Mouse (Mus musculus): ENCODE measurements at regions not wholly inside any gene's neighbourhood (a gene's known extent, or its start where the extent isn't known, plus 50 kb on each side); places are given as distances from the start of the nearest gene placed in this dataset.
"Not testable (repeated sequence)": the region's sequence is repeated elsewhere in the genome, so short reads cannot be mapped to it uniquely, and the experiment has no call there.

DNA sequence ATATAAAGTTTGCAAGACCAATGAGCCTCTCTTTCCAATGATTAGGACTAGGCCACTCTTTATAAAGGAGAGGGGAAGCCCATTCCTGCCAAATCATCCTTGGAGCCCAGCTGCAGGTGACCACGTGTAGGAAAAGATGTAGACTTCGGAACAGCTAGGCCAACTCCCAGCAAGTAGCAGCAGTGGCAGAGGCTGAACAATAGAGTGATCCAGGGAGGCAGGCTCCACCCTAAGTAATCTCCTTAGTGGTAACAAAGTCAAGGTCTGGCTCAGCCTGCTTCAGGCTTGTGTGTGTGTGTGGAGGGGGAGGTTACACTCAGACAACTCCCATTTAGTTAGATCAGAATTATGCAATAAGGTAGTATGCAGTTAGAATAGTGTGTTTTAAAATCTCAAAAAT lies 311.7 kb upstream of the Slc10a2 start:
- H3K4me2 ChIP-seq (replicated peaks); H3K27ac ChIP-seq (replicated peaks); H3K27me3 ChIP-seq; ATAC-seq (ENCODE audit: insufficient number of reproducible peaks, low FRiP score, low TSS enrichment, low read depth); H3K9ac ChIP-seq; H3K36me3 ChIP-seq; H3K9me3 ChIP-seq (replicated peaks); H3K4me3 ChIP-seq (replicated peaks); H3K4me1 ChIP-seq: not testable (repeated sequence)
- 48% methylated on average over 2 of the region's 2 CpGs for WGBS

GRCm38 (mm10) chr8:5384851-5385250 lies 279.7 kb upstream of the Slc10a2 start:
- Histone ChIP-seq H3K9me3 (replicated peaks) (no peaks in the 10 kb centered on the region), H3K27ac (replicated peaks) (no peak overlapping the region), H3K9ac (no peak overlapping the region), H3K36me3 (no peaks in the 10 kb centered on the region), H3K4me3 (replicated peaks) (no peak overlapping the region), H3K4me1 (no peaks in the 10 kb centered on the region), H3K4me2 (replicated peaks) (no peak overlapping the region), H3K27me3 (no peaks in the 10 kb centered on the region)
- ATAC-seq (ENCODE audit: insufficient number of reproducible peaks, low FRiP score, low TSS enrichment, low read depth), result no peak
- 76% methylated on average over 2 of the region's 2 CpGs for WGBS

- no peak overlapping the region for H3K4me3 ChIP-seq (replicated peaks)
- no peaks in the 10 kb centered on the region for H3K36me3 ChIP-seq
- H3K4me1 ChIP-seq, result no peaks in the 10 kb centered on the region
- no peak overlapping the region for H3K4me2 ChIP-seq (replicated peaks)
- H3K9me3 ChIP-seq (replicated peaks), result no peaks in the 10 kb centered on the region
- H3K27ac ChIP-seq (replicated peaks), result no peak overlapping the region
- WGBS, result 71% methylated on average over 1 of the region's 1 CpGs
- H3K27me3 ChIP-seq, result no peaks in the 10 kb centered on the region
- no peak for ATAC-seq (ENCODE audit: insufficient number of reproducible peaks, low FRiP score, low TSS enrichment, low read depth)
- no peak overlapping the region for H3K9ac ChIP-seq
Observed at GRCm38 (mm10) chr8:5378001-5378400, 272.9 kb upstream of the Slc10a2 start.

DNA sequence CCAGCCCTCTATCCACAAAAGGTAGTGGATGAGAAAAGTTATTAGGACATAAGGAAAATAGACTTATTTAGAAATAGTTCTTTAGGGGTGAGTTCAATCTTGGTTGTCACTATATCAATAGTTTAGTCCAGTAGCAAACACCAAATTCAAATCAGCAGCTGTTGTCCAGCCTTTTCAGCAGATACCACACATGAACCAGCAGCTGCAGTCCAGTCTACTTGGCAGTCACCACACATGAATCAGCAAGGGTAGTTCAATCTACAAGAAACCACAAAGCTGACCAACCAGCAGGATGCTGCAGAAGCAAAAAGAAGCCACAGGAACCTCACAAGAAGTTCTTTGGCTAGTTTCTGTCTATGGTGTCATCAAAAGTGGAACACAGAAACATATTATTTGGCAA lies 234.8 kb upstream of the Slc10a2 start:
- no peak overlapping the region for H3K27ac ChIP-seq (replicated peaks)
- H3K27me3 ChIP-seq, result no peaks in the 10 kb centered on the region
- no peak overlapping the region for H3K9ac ChIP-seq
- H3K9me3 ChIP-seq (replicated peaks), result no peaks in the 10 kb centered on the region
- no peak overlapping the region for H3K4me3 ChIP-seq (replicated peaks)
- H3K36me3 ChIP-seq, result no peaks in the 10 kb centered on the region
- no peaks in the 10 kb centered on the region for H3K4me1 ChIP-seq
- no peak overlapping the region for H3K4me2 ChIP-seq (replicated peaks)
- no peak for ATAC-seq (ENCODE audit: insufficient number of reproducible peaks, low FRiP score, low TSS enrichment, low read depth)

- Histone ChIP-seq H3K4me1 (no peaks in the 10 kb centered on the region), H3K27ac (replicated peaks) (no peak overlapping the region), H3K36me3 (no peaks in the 10 kb centered on the region), H3K9ac (no peak overlapping the region), H3K27me3 (no peaks in the 10 kb centered on the region), H3K4me2 (replicated peaks) (no peak overlapping the region), H3K4me3 (replicated peaks) (no peak overlapping the region), H3K9me3 (replicated peaks) (no peaks in the 10 kb centered on the region)
- 70% methylated on average over 1 of the region's 1 CpGs for WGBS
- ATAC-seq (ENCODE audit: insufficient number of reproducible peaks, low FRiP score, low TSS enrichment, low read depth), result no peak
Observed at GRCm38 (mm10) chr8:5314594-5314993, 209.4 kb upstream of the Slc10a2 start.

DNA sequence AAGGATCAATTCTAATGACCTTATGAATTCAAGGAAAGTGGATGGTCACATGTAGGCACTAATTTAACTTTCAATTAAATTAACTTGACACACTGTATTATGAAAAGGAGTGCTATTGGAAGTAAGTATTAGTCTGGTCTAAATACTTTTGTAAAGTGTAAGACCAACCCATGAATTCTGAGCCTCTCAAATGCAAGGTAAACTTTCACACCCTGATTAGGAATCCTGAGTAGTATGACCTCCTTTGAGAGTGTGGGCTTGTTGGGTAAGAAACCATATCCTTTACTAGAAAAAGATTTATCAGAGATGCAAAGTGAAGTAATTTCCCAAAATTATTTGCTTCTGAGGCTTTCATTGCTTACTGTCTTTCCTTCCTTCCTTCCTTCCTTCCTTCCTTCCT lies 194.8 kb upstream of the Slc10a2 start:
- Histone ChIP-seq H3K4me1 (no peaks in the 10 kb centered on the region), H3K4me3 (replicated peaks) (no peak overlapping the region), H3K27ac (replicated peaks) (no peak overlapping the region), H3K36me3 (no peaks in the 10 kb centered on the region), H3K27me3 (no peaks in the 10 kb centered on the region), H3K4me2 (replicated peaks) (no peak overlapping the region), H3K9ac (no peak overlapping the region), H3K9me3 (replicated peaks) (no peaks in the 10 kb centered on the region)
- no peak for ATAC-seq (ENCODE audit: insufficient number of reproducible peaks, low FRiP score, low TSS enrichment, low read depth)

- Histone ChIP-seq H3K4me2 (replicated peaks) (no peak overlapping the region), H3K4me3 (replicated peaks) (no peak overlapping the region), H3K9ac (no peak overlapping the region), H3K4me1 (no peaks in the 10 kb centered on the region), H3K36me3 (no peaks in the 10 kb centered on the region), H3K27ac (replicated peaks) (no peak overlapping the region), H3K9me3 (replicated peaks) (no peaks in the 10 kb centered on the region), H3K27me3 (no peaks in the 10 kb centered on the region)
- ATAC-seq (ENCODE audit: insufficient number of reproducible peaks, low FRiP score, low TSS enrichment, low read depth), result no peak
Observed at GRCm38 (mm10) chr8:5297190-5297589, 192.0 kb upstream of the Slc10a2 start.

GRCm38 (mm10) chr8:5285708-5286161 lies 180.6 kb upstream of the Slc10a2 start:
- H3K4me3 ChIP-seq (replicated peaks), result no peak overlapping the region
- H3K4me1 ChIP-seq, result no peaks in the 10 kb centered on the region
- WGBS, result 25% methylated on average over 5 of the region's 5 CpGs
- H3K27me3 ChIP-seq, result no peaks in the 10 kb centered on the region
- H3K9me3 ChIP-seq (replicated peaks), result no peaks in the 10 kb centered on the region
- H3K9ac ChIP-seq, result no peak overlapping the region
- peak; percentile 76 for ATAC-seq (ENCODE audit: insufficient number of reproducible peaks, low FRiP score, low TSS enrichment, low read depth)
- no peaks in the 10 kb centered on the region for H3K36me3 ChIP-seq
- no peak overlapping the region for H3K4me2 ChIP-seq (replicated peaks)
- no peak overlapping the region for H3K27ac ChIP-seq (replicated peaks)

DNA sequence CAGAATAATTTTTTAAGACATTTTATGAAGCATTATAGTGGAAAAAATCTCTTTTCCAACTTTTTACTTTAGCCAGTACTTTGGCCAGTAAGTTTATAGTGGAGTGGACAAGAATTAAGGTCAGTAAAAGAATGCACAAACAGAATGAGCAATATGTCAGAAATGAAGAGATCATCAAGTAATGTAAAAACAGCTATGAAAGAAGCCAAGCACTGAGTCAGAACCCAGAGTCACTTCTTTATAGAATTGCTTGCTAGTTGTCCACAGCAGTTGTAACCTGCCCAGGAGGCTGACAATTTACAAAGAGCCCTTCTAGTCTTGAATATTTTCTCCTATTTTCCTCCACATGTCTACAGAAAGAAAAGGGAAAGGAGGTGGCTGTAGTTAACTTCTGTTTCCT lies 178.6 kb upstream of the Slc10a2 start:
- H3K27me3 ChIP-seq, result no peaks in the 10 kb centered on the region
- no peak overlapping the region for H3K27ac ChIP-seq (replicated peaks)
- no peaks in the 10 kb centered on the region for H3K4me1 ChIP-seq
- H3K9me3 ChIP-seq (replicated peaks), result no peaks in the 10 kb centered on the region
- no peak overlapping the region for H3K4me2 ChIP-seq (replicated peaks)
- H3K36me3 ChIP-seq, result no peaks in the 10 kb centered on the region
- H3K9ac ChIP-seq, result no peak overlapping the region
- H3K4me3 ChIP-seq (replicated peaks), result no peak overlapping the region
- ATAC-seq (ENCODE audit: insufficient number of reproducible peaks, low FRiP score, low TSS enrichment, low read depth), result no peak

GRCm38 (mm10) chr8:5262316-5262715 lies 157.2 kb upstream of the Slc10a2 start:
- H3K27me3 ChIP-seq, result no peaks in the 10 kb centered on the region
- no peak for ATAC-seq (ENCODE audit: insufficient number of reproducible peaks, low FRiP score, low TSS enrichment, low read depth)
- no peaks in the 10 kb centered on the region for H3K36me3 ChIP-seq
- no peak overlapping the region for H3K4me2 ChIP-seq (replicated peaks)
- H3K9ac ChIP-seq, result no peak overlapping the region
- H3K27ac ChIP-seq (replicated peaks), result no peak overlapping the region
- no peak overlapping the region for H3K4me3 ChIP-seq (replicated peaks)
- no peaks in the 10 kb centered on the region for H3K4me1 ChIP-seq
- no peaks in the 10 kb centered on the region for H3K9me3 ChIP-seq (replicated peaks)
- 13% methylated on average over 1 of the region's 1 CpGs for WGBS

DNA sequence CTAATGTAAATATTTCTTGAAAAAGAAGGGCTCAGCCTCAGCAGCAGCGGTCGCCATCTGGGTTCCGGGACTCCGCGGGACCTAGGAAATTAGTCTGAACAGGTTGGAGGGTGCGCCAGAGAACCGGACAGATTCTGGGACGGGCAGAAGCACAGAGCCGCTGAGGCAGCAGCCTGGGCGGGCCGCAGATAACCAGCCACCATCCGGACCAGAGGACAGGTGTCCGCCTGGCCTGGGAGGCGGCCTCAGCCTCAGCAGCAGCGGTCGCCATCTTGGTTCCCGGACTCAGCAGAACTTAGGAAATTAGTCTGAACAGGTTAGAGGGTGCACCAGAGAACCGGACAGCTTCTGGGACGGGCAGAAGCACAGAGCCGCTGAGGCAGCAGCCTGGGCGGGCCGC lies 136.7 kb upstream of the Slc10a2 start:
- H3K36me3 ChIP-seq; H3K27me3 ChIP-seq; H3K9ac ChIP-seq; ATAC-seq (ENCODE audit: insufficient number of reproducible peaks, low FRiP score, low TSS enrichment, low read depth); H3K4me3 ChIP-seq (replicated peaks); H3K4me2 ChIP-seq (replicated peaks); H3K27ac ChIP-seq (replicated peaks); H3K4me1 ChIP-seq; H3K9me3 ChIP-seq (replicated peaks): not testable (repeated sequence)
- 95% methylated on average over 22 of the region's 22 CpGs for WGBS
